Mouse (Mus musculus) E14TG2a.4 (cell line): ENCODE measurements around the gene Shroom4.

Source experiments
- CTCF ChIP-seq: conservative IDR thresholded peaks from 2 replicates; pipeline ENCODE4 v1.5.1; 2014; ENCODE audit warnings: low read length
- POU5F1 ChIP-seq: IDR thresholded peaks from 2 replicates; pipeline ENCODE4 v1.6.1; 2014; ENCODE audit warnings: low read length, borderline replicate concordance

DNA sequence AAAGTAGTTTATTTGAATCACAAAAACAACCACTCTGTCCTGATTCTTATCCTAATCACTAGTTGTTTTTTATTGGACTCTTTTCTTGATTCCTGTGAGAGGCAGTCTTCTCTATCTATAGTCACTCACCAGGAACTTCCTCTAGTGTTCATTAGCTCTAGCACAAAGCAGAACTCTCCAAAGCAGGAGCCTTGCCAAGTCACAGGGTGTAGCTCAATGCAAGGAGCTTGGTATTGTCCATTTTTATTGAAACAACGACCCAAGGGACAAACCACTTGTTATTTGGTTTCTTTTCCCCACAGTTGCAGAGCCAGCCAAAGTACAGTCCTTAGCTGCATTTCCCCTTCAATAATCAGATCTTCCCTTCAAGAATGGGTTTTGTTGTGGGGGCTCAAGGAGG is 181.5 kb downstream of the Shroom4 start:
- no peak for TF ChIP-seq POU5F1
- no peak for TF ChIP-seq CTCF
